Mouse (Mus musculus) bone marrow macrophage, adult 2 months (primary cell): ENCODE measurements around the gene Svep1.

Experiments
- CTCF ChIP-seq: IDR thresholded peaks from 2 replicates; pipeline ENCODE4 v1.5.1; 2012; ENCODE audit warnings: low read depth, mild to moderate bottlenecking, low read length, moderate library complexity
- POLR2A ChIP-seq: IDR thresholded peaks from 2 replicates; pipeline ENCODE4 v1.6.1; 2012; ENCODE audit warnings: mild to moderate bottlenecking, low read depth, low read length, borderline replicate concordance

- TF ChIP-seq CTCF = no peak
- no peak for TF ChIP-seq POLR2A
Observed at GRCm38 (mm10) chr4:58149186-58149585, 57.5 kb downstream of the Svep1 start.
